Mouse (Mus musculus): ENCODE results near the gene Sirt5.

GRCm38 (mm10) chr13:43338632-43339031 is 26.7 kb upstream of the Sirt5 start:
- TF ChIP-seq CTCF (IDR thresholded peaks at IDR 0.05; ENCODE audit: low read depth, low read length) (no peak), GATA1 (IDR thresholded peaks at IDR 0.05; ENCODE audit: borderline replicate concordance, low read length) (no peak), POLR2AphosphoS5 (IDR thresholded peaks at IDR 0.05; ENCODE audit: insufficient replicate concordance, low read depth, low read length) (no peak), TAL1 (conservative IDR thresholded peaks at IDR 0.05; ENCODE audit: low read depth, low read length) (no peak), GATA2 (IDR thresholded peaks at IDR 0.05; ENCODE audit: borderline replicate concordance, low read depth, low read length) (no peak)
